Mouse (Mus musculus) induced T-regulatory cell, adult 2 months (primary cell): ENCODE measurements around the gene Map3k14.
A peak's percentile ranks its signal among the peaks of the same experiment; 100 is the strongest.
"Not testable (repeated sequence)": the region's sequence is repeated elsewhere in the genome, so short reads cannot be mapped to it uniquely, and the experiment has no call there.

Experiments used
- DNase-seq: peaks from one replicate; pipeline ENCODE4 v3.0.0-alpha.2; 2012; ENCODE audit warnings: low read depth

Gene Map3k14

GRCm38 (mm10) chr11:103246731-103247290, 20.5 kb downstream of the Map3k14 start:
- no peak for DNase-seq

DNA sequence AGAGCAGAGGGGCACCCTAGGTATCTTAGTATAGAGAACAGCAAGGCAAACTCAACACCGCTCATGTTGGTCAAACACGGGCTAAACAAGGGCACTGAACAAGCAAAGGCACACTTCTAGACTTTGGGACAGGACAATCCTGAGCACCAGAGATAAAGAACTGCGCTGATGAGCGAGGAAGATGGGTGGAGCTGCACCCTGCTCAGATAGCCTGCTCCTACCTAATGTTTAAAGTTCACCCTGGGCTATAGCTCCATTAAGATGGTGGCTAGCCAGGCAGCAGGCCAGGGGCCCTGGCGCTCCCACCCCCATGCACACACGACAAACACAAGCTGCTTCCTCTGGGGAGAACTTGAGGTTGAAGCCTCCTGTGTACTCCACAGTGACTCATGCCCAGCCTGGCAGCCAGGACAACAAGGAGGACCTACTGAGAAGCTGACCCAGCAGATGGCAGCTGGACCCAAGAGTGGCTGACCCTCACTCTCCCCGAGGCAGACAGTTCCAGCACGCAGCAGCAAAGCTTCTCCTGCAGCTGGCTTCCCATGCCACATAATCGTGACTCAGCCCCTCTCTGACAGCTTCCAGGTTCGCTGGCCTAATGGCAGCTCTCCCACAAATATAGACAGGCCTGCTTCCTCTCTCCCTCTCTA, 21.1 kb downstream of the Map3k14 start:
- DNase-seq: no peak

DNA sequence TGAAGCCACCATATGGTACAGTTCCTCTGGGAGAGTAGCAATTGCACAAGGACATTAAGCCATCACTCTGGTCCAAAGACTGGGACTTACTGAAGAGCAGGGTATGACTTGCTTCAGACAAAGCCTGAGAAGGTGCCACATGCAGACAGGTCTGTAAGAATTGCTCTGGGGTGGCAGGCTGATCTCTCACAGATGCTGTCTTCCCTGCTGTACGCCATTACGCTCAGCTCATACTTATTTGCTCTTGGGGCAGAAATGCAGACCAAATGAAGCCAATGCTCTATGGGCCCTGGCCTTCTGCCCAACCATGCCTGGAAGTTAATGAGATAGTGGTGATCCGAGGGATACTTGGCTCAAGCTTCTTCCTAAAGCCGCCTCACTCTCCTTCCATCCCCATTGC, 22.4 kb downstream of the Map3k14 start:
- no peak for DNase-seq

- no peak for DNase-seq
Measured at GRCm38 (mm10) chr11:103240740-103241139, 26.5 kb downstream of the Map3k14 start.

DNA sequence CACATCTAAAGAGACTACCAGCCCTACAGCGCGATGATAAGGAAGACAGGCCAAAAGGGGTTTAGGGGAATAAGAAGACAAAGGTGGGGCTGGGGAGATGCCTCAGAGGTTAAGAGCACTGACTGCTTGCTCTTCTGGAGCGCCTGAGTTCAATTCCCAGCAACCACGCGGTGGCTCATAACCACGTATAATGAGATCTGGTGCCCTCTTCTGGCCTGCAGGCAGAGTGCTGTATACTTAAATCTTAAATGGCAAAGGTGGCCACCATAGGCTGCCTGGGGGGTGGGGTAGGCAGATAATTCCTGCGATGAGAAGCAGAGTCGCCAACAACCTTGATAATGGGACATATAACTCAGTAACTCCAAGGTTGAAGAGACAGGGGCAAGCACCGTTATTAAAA, 29.5 kb downstream of the Map3k14 start:
- DNase-seq: no peak

DNA sequence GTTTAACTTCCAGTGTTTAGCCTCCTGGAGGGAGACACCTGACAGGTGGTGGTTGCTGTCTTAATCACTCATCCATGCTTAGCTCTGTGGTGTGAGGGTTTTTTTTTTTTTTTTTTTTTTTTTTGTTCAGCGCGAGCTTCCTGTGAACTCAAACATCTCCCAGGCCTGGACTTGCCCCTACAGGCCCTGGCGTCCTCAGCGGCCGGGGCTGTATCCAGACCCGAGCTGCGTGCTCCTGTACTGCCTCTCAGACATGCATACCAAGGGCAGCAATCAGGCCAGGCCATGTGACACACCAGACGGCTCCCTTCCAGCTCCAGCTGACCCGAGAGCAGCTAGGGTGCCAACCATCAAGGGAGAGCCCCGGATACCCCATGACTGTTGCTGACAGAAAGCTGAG, 30.4 kb downstream of the Map3k14 start:
- DNase-seq: no peak

GRCm38 (mm10) chr11:103236431-103236830, 30.8 kb downstream of the Map3k14 start:
- no peak for DNase-seq

GRCm38 (mm10) chr11:103235702-103236101, 31.6 kb downstream of the Map3k14 start:
- DNase-seq: no peak

- DNase-seq: no peak
Measured at GRCm38 (mm10) chr11:103234447-103234846, 32.8 kb downstream of the Map3k14 start.

- DNase-seq: peak; percentile 81
Measured at GRCm38 (mm10) chr11:103232966-103233365, 34.3 kb downstream of the Map3k14 start.

DNA sequence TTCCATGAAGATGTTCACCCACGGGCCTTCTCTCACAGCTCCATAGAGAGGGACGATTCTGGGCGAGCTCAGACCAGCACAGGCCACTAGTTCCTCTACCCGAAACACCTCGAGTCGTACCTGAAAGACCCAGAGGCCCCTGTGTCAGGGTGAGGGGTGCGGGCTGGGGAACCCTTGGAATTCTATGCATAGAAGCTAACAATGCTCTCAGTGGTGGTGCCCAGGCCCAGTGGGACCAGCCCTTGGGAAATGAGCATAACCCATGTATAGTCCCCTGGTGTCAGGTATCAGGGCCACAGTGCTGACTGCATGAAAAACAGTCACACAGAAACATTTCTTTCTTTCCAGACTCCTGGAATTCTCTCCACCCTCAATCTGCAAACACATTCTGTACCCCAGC, 35.9 kb downstream of the Map3k14 start:
- DNase-seq: no peak

DNA sequence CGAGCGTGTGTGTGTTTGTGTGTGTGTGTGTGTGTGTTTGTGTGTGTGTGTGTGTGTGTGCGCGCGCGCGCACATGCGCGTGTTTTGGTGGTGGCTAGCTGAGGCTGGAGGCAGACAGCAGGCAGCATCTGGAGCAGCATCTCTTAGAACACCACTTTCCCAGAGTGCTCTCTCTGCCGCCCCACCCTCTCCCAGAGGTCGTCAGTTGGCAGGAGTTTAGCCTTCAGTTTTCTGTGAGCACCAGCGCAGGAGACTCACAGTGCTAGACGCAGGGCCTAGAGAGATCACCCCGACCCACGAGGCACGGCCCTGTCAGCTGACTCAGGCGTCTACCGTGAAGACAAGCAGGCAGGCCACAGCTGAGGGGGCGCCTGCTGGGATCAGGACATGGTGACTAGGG, 36.6 kb downstream of the Map3k14 start:
- no peak for DNase-seq

DNA sequence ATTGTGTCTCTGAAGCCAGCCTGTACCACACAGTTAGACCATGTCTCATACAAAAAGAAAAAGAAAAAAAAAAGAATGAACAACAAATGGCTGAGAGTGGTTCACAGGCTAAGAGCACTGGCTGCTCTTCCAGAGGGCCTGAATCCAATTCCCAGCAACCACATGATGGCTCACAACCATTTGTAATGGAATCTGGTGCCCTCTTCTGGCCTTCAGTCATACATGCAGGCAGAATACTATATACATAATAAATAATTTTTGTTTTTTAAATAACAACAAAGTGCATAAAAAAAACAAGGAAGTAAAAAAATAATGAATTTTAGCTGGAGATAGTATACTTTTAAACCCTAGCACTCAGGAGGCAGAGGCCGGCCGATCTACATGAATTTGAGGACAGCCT, 37.7 kb downstream of the Map3k14 start:
- DNase-seq: no peak

GRCm38 (mm10) chr11:103223951-103224456, 43.3 kb downstream of the Map3k14 start:
- no peak for DNase-seq

- no peak for DNase-seq
Measured at GRCm38 (mm10) chr11:103223444-103223843, 43.8 kb downstream of the Map3k14 start.

GRCm38 (mm10) chr11:103222718-103223117, 44.6 kb downstream of the Map3k14 start:
- DNase-seq: not testable (repeated sequence)

- no peak for DNase-seq
Measured at GRCm38 (mm10) chr11:103221437-103221836, 45.8 kb downstream of the Map3k14 start.

GRCm38 (mm10) chr11:103219995-103220394, 47.3 kb downstream of the Map3k14 start:
- peak; percentile 17 for DNase-seq

DNA sequence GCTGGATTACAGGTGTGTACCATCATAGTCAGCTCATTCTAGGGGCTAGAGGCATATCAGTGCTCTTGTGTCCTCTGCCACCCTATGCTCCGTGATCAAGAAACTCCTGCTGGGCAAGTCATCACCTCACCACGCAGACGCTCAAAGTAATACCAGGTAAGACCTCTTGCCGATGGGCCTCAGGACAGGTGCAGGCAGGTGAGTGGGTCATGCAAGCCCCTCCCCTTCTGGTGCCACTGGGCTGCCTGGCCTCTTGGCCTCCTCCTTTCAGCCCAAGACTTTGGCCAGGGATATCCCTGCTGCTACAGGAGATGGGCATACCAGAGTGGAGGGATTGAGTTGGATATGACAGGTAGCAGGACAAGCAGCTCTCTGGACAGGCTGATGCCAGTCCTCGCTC, 48.0 kb downstream of the Map3k14 start:
- no peak for DNase-seq

GRCm38 (mm10) chr11:103218517-103218901, 48.8 kb downstream of the Map3k14 start:
- DNase-seq: no peak

DNA sequence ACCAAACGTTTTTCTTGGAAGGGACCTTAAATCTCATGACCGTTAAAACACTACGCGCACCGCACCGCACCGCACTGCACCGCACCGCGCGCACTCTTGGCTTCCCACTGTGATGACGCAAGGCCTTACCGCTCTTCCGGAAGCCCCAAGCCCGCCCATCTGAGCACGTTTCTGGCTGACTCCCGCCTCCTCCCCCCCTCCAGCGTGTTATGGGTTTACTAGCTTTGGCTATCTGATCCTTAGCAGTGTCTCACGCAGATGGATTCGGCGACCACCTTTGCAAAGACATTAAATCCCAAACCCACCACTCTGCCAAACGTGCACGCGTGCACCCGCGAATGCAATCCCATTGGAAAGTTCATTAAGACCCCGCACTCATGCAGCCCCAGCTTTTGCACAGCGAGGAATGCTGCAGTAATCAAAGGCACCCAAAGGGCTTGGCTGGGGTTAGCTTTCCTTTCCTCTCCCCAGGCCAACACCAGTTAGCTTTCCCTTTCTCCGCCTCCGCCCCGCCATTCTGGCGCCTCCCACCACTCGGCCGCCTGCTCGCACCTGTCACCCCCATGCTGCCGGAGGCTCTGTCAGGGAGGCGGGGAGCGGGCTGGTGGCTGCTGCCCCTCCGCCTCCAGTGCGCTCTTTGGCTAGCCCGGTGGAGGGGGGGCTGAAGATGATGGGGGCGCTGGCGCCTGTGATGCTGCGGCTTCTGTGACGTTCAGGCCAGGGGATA, 49.3 kb downstream of the Map3k14 start, which contains the start of gene Spata32:
Gene Spata32, minus strand, starts transcription at position 643 of the 727 bp plus-strand sequence.
- peak; percentile 89 for DNase-seq

DNA sequence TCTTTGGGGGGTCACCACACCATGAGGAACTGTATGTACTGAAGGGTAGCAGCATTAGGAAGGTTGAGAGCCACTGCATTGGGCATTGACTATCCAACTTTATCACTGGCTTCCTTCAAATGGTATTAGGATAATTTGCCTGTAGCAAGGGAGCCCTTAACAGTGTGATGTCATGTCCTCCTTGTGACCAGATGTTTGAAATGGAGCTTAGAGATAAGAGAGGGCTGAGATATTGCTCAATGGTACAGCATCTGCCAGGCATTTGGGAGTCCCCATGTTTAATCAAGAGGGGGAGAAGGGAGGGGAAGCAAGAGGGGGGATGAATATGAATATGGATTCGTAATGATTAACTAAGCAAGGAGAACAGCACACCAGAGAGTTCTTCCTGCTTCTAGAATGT, 51.9 kb downstream of the Map3k14 start:
- DNase-seq: no peak

DNA sequence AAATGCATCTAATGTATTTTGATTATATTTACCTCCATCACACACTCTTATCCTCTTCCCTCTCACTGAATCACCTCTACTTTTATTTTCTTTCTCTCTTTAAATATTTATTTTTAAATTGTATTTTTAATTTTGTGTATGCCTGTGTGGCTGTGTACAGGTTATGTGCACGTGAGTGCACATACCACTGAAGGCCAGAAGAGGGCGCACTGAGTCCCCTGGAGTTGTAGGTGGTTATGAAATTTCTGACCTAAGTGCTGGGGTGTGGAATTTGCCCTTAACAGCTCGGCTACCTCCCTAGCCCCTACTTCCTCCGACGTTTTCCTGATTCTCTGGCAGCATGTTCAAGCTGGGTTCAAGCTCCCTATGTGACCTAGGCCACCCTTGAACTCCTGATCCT, 53.6 kb downstream of the Map3k14 start:
- DNase-seq: no peak
